Mouse (Mus musculus) liver, embryonic 14.5 days (tissue): Measurements from ENCODE around the gene Elmo1.

Source experiments
- CTCF ChIP-seq: IDR thresholded peaks from 2 replicates; pipeline ENCODE4 v1.5.1; 2016; ENCODE audit warnings: antibody characterized with exemption, low read depth, control low read depth
- EP300 ChIP-seq: IDR thresholded peaks from 2 replicates; pipeline ENCODE4 v1.6.1; 2016; ENCODE audit warnings: antibody characterized with exemption, low read depth

- TF ChIP-seq CTCF (no peak), EP300 (no peak)
Measured at GRCm38 (mm10) chr13:20537053-20537452, 446.7 kb downstream of the Elmo1 start.
